Mouse (Mus musculus) heart, adult 2 months (tissue): Measurements from ENCODE around the gene Ak9.

Source experiments
- CTCF ChIP-seq: fragments of 200-600 bp; IDR thresholded peaks from 2 replicates; pipeline ENCODE4 v1.8.1; 2022; ENCODE audit warnings: antibody characterized with exemption, mild to moderate bottlenecking, moderate library complexity
- POLR2A ChIP-seq: fragments of 200-500 bp; IDR thresholded peaks from 2 replicates; pipeline ENCODE4 v1.6.1; 2011; ENCODE audit warnings: mild to moderate bottlenecking, low read depth, low read length, control low read depth; ENCODE audit not compliant: insufficient read depth

- no peak for TF ChIP-seq CTCF
- no peak for TF ChIP-seq POLR2A
These were observed 122.6 kb downstream of the Ak9 start for GRCm38 (mm10) chr10:41426368-41426767.
